Mouse (Mus musculus) forebrain, embryonic 16.5 days (tissue): ENCODE measurements around the gene Rybp. TPM values are rescaled to one million over a fixed set of nuclear protein-coding genes. Genes with fewer than 3 reads are reported as not detected.

ENCODE experiments used
- ATAC-seq: fragments of 200-750 bp; cut with Nextera tagmentation; 2 replicates; pipeline ENCODE4 v1.8.0; 2017; ENCODE audit warnings: mild to moderate bottlenecking, moderate library complexity
- H3K27ac ChIP-seq: fragments of 300-500 bp; sonication (generic); 2 replicates; pipeline ENCODE4 v1.5.1; 2014; ENCODE audit warnings: low read length, control low read depth
- H3K27me3 ChIP-seq: fragments of 300-500 bp; sonication (generic); replicated peaks from 2 replicates; pipeline ENCODE4 v1.6.1; 2014; ENCODE audit warnings: low read length; ENCODE audit not compliant: control insufficient read depth, insufficient read depth
- H3K36me3 ChIP-seq: fragments of 300-500 bp; sonication (generic); 2 replicates; pipeline ENCODE4 v1.6.1; 2014; ENCODE audit not compliant: control insufficient read depth, insufficient read depth
- H3K4me1 ChIP-seq: fragments of 300-500 bp; sonication (generic); replicated peaks from 2 replicates; pipeline ENCODE4 v1.6.1; 2014; ENCODE audit warnings: low read length; ENCODE audit not compliant: control insufficient read depth, insufficient read depth
- H3K4me2 ChIP-seq: fragments of 300-500 bp; sonication (generic); 2 replicates; pipeline ENCODE4 v1.6.1; 2014; ENCODE audit warnings: mild to moderate bottlenecking, low read length, control low read depth
- H3K4me3 ChIP-seq: fragments of 300-500 bp; sonication (generic); replicated peaks from 2 replicates; pipeline ENCODE4 v1.5.1; 2014; ENCODE audit warnings: mild to moderate bottlenecking, low read length, control low read depth
- H3K9ac ChIP-seq: fragments of 300-500 bp; sonication (generic); replicated peaks from 2 replicates; pipeline ENCODE4 v1.6.1; 2014; ENCODE audit warnings: low read depth, low read length, control low read depth
- H3K9me3 ChIP-seq: fragments of 300-500 bp; sonication (generic); 2 replicates; pipeline ENCODE4 v1.6.1; 2016; ENCODE audit warnings: low read length; ENCODE audit not compliant: control insufficient read depth
- whole genome bisulfite sequencing: fragments of 180-500 bp; shearing (Covaris S2); extraction: QIAGEN DNeasy Blood & Tissue Kit; methylation state at CpG from one replicate; pipeline ENCODE4 v1.1.7; 2014; 5-methylcytosine and 5-hydroxymethylcytosine counted together
- polyA plus RNA-seq: library from polyadenylated mRNA; unstranded; fragments of >200 nt; fragmentation: Nextera tagmentation; extraction: Ambion mirVana; gene quantifications from 2 replicates; pipeline ENCODE4 v1.2.1, GENCODE M21; 2015

Rybp gene
- polyA plus RNA-seq, 1 experiment from 2014 or later: 31.2 TPM

DNA sequence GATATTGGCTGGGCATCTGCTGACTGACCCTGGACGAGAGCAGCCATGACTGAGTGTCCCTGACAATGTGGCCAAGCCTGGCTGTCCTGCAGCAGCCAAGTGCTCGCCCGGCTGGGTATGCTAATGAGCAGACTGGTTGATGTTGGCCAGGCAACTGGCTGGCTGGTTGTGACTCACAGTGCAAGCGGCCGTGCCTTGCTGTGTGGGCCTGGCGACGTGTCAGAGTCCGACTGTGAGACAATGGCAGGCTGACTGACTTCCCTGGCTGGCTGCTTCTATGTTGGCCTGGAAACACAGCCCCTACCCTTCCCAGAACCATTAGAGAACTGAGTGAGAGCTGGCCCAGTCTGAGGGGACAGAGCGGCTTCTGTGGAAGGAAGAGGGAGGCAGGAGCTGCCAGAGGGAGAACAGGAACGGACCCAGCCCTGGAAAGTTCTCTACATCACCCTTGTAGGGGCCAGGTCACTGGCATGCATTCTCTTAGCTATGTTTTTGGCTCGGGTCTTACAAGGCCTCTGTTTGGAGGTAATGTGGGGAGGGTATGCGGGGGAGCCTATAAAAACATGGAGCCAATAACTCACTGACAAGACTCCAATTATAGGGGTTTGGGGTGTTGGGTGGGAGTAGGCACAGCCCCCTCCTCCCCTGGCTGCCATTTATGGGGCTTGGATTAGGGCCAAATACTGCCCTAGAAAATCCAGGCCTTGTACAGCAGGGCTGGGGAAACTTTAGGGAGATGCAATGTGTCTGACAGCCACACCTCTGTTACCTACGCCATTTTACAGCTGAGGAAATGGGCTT is 68.5 kb downstream of the Rybp start:
- ATAC-seq: peak; percentile 85
- no peaks in the 10 kb centered on the region for H3K9me3 ChIP-seq
- H3K27me3 ChIP-seq: no peaks in the 10 kb centered on the region
- no peak overlapping the region; the same call in 1 of the 2 replicates for H3K9ac ChIP-seq
- H3K4me2 ChIP-seq: no peak overlapping the region
- WGBS: 18% methylated on average over 13 of the region's 13 CpGs
- H3K4me3 ChIP-seq: no peak overlapping the region
- H3K36me3 ChIP-seq: no peaks in the 10 kb centered on the region
- no peak overlapping the region for H3K27ac ChIP-seq
- H3K4me1 ChIP-seq: peaks cover 13% of the 10 kb centered on the region

DNA sequence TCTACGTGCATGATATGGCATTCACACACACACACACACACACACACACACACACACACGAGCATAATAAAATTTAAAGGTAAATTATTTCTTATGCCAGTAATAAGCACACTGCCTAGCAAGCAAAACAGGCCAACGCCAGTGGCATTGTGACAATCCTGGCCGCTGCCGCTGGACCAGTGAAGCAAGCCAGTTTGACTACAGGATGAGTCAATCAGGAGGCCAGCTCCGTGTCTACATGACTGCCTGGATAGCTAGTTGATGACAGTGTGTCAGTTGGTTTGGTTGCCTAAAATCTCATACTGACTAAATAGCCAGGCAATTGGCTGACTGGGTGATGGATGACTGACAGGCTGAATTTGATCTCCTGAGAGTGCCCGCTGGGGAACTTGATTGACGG is 69.8 kb downstream of the Rybp start:
- Histone ChIP-seq H3K4me3 (no peak overlapping the region), H3K36me3 (no peaks in the 10 kb centered on the region), H3K4me1 (peaks cover 19% of the 10 kb centered on the region), H3K27ac (no peak overlapping the region), H3K9me3 (no peaks in the 10 kb centered on the region), H3K4me2 (no peak overlapping the region), H3K27me3 (no peaks in the 10 kb centered on the region), H3K9ac (no peak overlapping the region)
- WGBS: 87% methylated on average over 8 of the region's 8 CpGs
- no peak for ATAC-seq

DNA sequence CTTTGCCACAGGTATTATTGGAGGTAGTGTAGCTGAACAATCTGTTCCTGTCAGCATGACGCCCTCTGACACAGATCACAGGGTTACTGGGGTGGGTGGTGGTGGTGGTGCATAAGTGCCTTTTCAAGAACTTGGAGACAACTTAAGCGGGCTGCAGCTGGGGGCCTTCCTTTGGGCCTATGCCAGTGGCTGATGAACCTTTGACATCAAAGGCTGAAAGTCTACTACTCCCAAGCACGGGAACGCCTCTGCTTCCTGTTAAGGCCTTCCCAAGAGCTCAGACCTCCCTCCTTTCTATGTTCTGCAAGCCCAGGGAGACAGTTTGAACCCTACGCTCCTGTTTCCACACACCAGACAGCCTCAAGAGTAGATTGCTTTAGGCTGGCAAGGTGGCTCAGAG is 70.3 kb downstream of the Rybp start:
- H3K36me3 ChIP-seq: no peaks in the 10 kb centered on the region
- H3K9ac ChIP-seq: no peak overlapping the region
- 83% methylated on average over 5 of the region's 5 CpGs for WGBS
- H3K9me3 ChIP-seq: no peaks in the 10 kb centered on the region
- no peaks in the 10 kb centered on the region for H3K27me3 ChIP-seq
- H3K4me1 ChIP-seq: peaks cover 22% of the 10 kb centered on the region
- ATAC-seq: no peak
- H3K4me3 ChIP-seq: no peak overlapping the region
- no peak overlapping the region for H3K4me2 ChIP-seq
- no peak overlapping the region for H3K27ac ChIP-seq

DNA sequence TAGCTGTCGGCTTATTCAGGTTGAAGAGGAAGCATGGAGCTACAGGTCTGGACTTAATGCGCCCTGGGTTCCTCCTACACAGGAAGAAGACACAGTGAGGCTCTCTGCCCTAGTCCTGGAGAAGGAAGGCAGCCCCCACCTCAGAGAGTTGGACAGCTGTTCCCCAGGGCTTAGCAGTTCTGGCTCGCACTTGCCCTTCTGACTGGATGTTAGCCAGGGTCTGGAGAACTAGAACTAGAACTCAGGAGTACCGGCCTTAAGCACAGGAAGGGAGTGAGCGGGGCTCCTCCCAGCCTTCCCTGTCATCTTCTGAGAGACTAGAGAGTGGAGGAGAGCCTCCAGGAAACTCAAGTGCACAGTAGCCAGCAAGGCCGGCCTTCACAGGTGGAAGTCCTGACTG is 71.5 kb downstream of the Rybp start:
- no peaks in the 10 kb centered on the region for H3K27me3 ChIP-seq

DNA sequence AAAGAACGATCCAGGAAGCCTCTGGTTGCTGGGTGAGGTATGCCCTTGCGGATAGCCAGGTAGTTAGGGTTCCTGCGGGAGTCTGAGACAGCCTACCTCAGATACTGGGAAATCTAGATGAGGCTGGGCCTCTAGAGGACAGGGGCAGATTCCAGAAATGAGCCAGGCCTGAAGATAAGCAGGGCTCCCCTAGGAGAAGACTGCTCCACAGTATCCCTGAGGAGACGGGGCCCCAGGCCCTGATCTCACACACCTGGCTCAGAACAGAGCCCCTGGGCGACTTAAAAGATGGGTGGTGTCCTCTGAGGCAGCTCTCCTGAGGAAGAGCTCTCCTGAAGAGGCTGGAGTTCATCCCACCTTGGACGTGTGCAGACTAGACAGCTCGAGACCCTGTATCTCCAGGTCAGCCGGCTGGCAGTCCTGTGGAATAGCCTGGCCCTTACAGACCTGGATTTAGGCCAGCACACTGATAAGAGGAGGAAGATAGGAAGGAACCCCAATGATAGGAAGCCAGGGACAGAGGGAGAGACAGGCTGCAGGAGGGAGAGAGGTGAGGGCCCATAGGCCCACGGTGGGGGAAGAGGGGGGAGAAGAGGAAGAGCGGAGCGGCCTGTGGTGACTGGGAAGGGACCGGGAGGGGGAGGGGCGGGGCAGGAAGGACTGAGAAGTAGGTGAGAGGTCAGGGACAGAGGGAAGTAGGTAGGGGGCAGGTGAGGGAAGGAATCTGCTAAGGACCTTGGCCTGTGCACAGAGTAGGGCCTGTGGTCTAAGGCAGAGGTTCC is 73.0 kb downstream of the Rybp start:
- Histone ChIP-seq H3K4me1 (peaks cover 19% of the 10 kb centered on the region), H3K4me2 (no peak overlapping the region), H3K36me3 (no peaks in the 10 kb centered on the region), H3K4me3 (no peak overlapping the region), H3K9ac (no peak overlapping the region), H3K27me3 (no peaks in the 10 kb centered on the region), H3K27ac (no peak overlapping the region), H3K9me3 (no peaks in the 10 kb centered on the region)
- 68% methylated on average over 13 of the region's 13 CpGs for WGBS
- ATAC-seq: no peak

More for the DNA sequence above, 71.5 kb downstream of the Rybp start:
- no peak overlapping the region for H3K4me3 ChIP-seq
- no peak for ATAC-seq
- 79% methylated on average over 6 of the region's 6 CpGs for WGBS
- peaks cover 22% of the 10 kb centered on the region for H3K4me1 ChIP-seq
- no peak overlapping the region for H3K4me2 ChIP-seq
- no peaks in the 10 kb centered on the region for H3K36me3 ChIP-seq
- no peak overlapping the region for H3K27ac ChIP-seq
- no peak overlapping the region for H3K9ac ChIP-seq
- H3K9me3 ChIP-seq: no peaks in the 10 kb centered on the region

DNA sequence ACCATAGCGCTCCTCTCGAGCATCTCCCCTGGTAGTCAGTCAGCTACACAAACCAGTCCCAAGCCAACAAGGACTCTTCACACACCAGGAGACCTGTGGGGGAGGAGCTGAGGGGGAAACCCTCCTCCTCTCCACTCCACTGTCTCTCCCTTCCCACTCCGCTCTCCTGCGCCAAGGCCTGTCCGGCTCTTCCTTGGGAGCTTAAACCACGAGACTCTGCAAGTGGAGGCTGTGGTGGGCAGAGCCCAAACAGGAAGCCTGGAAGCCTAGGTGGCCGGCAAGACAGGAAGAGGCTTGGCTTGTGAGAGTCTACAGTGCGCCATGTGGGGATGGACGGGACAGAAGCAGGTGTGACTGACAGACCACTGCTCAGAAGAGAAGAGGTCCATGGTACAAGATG is 73.7 kb downstream of the Rybp start:
- Histone ChIP-seq H3K4me1 (peaks cover 12% of the 10 kb centered on the region), H3K9ac (no peak overlapping the region), H3K27ac (no peak overlapping the region), H3K36me3 (no peaks in the 10 kb centered on the region), H3K4me2 (no peak overlapping the region), H3K9me3 (no peaks in the 10 kb centered on the region), H3K27me3 (no peaks in the 10 kb centered on the region), H3K4me3 (no peak overlapping the region)
- WGBS: 70% methylated on average over 9 of the region's 9 CpGs
- no peak for ATAC-seq

DNA sequence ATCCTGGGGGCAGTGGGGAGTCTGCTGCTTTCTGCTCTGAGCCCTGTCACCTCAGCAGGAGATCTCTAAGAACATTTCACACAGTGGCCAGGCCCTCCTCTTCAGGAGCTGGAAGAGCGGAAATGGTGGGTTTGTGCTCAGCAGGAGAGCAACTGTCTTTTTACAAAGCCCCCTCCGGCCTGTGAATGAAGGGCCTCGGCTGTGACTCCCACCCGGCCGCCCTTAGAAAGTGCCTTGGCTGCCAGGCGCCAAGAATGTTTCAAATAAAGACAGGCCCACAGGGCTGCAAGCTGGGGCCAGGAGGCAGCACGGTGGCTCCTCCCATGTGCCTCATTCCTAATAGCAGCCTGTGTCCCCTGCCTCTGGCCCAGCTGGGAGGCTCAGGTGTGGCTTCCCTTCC is 74.5 kb downstream of the Rybp start:
- H3K27ac ChIP-seq: 0 out of 2 replicates have a peak overlapping the region, but pooled peaks have one; percentile 6
- H3K27me3 ChIP-seq: no peaks in the 10 kb centered on the region
- H3K9ac ChIP-seq: no peak overlapping the region
- H3K36me3 ChIP-seq: no peaks in the 10 kb centered on the region
- peak; percentile 43; the same call in 1 of the 2 replicates for ATAC-seq
- peaks cover 9% of the 10 kb centered on the region for H3K4me1 ChIP-seq
- no peak overlapping the region for H3K4me2 ChIP-seq
- H3K9me3 ChIP-seq: no peaks in the 10 kb centered on the region
- 7% methylated on average over 7 of the region's 7 CpGs for WGBS
- H3K4me3 ChIP-seq: no peak overlapping the region

DNA sequence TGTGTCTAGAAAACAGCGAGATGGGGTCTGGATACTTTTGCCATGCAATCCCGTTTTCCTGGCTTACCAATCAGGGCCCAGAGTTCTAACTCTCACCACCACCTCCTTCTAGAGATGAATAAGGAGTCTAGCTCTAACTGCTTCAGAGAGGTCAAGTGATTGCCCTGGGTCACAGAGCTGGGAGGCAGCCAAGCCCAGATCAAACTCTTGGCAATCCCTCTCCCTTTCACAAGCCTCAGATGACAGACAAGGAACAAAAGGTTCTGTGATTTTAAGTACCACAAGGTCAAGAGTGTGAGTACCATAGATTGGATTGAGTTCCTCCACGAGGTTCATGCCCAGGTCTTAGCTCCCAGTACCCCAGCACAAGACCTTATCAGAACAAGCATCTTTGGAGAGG is 75.6 kb downstream of the Rybp start:
- no peak overlapping the region for H3K9ac ChIP-seq
- WGBS: 85% methylated on average over 3 of the region's 3 CpGs
- no peaks in the 10 kb centered on the region for H3K27me3 ChIP-seq
- no peak overlapping the region for H3K4me2 ChIP-seq
- ATAC-seq: no peak
- H3K4me1 ChIP-seq: peaks cover 18% of the 10 kb centered on the region
- H3K36me3 ChIP-seq: no peaks in the 10 kb centered on the region
- no peak overlapping the region for H3K4me3 ChIP-seq
- H3K27ac ChIP-seq: no peak overlapping the region
- H3K9me3 ChIP-seq: no peaks in the 10 kb centered on the region

DNA sequence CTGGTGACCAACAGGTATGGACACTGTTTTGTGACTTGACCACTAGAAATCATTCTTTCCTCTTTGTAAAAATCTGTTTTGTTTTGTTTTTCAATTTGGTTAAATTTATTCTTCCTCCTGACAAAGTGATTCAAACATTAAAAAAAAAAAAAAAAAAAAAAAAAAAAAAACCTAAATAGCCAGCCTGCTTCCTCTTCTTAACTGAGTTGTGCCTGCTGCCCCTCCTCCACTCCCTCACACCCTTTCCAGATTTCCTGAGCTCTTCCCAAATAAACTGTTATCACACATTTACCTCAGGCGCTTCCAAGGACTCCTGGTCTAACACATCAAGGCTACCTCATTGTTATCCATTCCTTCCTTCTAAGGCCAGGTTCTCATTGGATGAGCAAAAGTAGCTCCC is 76.8 kb downstream of the Rybp start:
- Histone ChIP-seq H3K4me1 (peaks cover 22% of the 10 kb centered on the region), H3K9ac (no peak overlapping the region), H3K9me3 (no peaks in the 10 kb centered on the region), H3K4me3 (no peak overlapping the region), H3K4me2 (no peak overlapping the region), H3K27ac (no peak overlapping the region), H3K27me3 (no peaks in the 10 kb centered on the region), H3K36me3 (no peaks in the 10 kb centered on the region)
- ATAC-seq: no peak
- WGBS: 92% methylated on average over 1 of the region's 1 CpGs
